ENCODE assay signal across 12 mouse cellular contexts in the genomic region with DNA sequence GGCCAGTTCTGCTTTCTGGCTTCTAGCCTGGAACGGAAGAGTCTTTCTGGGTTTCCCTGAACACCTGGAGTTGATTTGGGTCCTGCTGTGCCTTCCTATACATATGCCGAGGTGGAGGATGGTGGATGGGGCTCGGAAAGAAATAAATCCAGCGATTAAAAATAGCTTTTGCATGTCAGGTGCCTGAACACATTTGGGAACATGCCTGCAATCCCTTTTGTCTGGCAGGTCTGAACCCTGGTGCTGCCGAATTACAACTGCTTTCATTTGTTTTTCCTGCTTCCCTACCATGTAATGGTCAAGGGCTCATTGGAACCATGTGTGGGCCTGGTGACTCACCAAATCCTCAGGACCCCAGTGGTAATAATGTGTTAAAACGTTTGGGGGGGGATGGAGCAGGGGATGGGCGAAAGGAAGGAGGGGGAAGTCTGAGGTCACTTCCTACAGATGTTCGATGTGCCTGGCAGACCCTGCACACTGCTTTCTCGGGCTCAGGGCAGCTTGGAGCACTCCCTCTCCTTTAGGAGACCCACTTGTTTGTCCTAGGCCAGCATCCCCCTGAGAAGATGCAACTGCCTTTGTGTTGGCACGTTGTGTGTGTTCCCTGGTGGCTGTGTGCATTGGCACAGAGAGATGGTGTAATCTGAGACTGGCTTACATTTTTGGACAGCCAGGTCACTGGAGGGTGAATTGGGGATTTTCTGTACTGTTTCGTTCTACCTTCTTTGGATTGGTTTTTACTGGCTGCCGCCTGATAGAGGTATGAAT.
DNase-seq lines count a peak whose midpoint lies in the region; ATAC-seq and TF ChIP-seq lines count a peak whose summit lies in the region.
"Had no signal": no experiment of that assay in that cellular context is flagged by ENCODE, and none has a peak within 500 bp of the region (broad histone marks: within the 10 kb centered on the region; RNA-seq: fewer than 3 reads in every experiment).

No protein-coding gene starts in this region.

- no peak for TF ChIP-seq EP300 in heart, adult 2 months (IDR thresholded peaks at IDR 0.05; ENCODE audit: insufficient read depth, low read depth, low read length)
- no peak for TF ChIP-seq EP300 in lung, postnatal 0 days (IDR thresholded peaks at IDR 0.05)

- intact Hi-C loops in heart, adult 2 months (cut with DNase I) = no loop called here
- intact Hi-C loops in heart, postnatal 36 days (cut with DNase I) = no loop called here

- peaks cover 50% of the 10 kb centered on the region for H3K4me1 ChIP-seq in heart, adult 2 months (ENCODE audit: control insufficient read depth, insufficient read depth, low read length)
- peaks cover 8% of the 10 kb centered on the region; the same call in 1 of the 2 replicates for H3K4me1 ChIP-seq in lung, postnatal 0 days (ENCODE audit: insufficient read depth, low read depth, low read length)
- peaks cover 57% of the 10 kb centered on the region for H3K4me1 ChIP-seq in lung, adult 2 months (ENCODE audit: control insufficient read depth, insufficient read depth, low read length)
- H3K4me1 ChIP-seq in embryonic facial prominence, embryonic 14.5 days (ENCODE audit: control insufficient read depth, insufficient read depth, low read length) = peaks cover 50% of the 10 kb centered on the region

- no peaks in the 10 kb centered on the region for H3K27me3 ChIP-seq in heart, adult 2 months (ENCODE audit: control insufficient read depth, insufficient read depth, low read length)
- no peaks in the 10 kb centered on the region for H3K27me3 ChIP-seq in lung, postnatal 0 days (replicated peaks; ENCODE audit: insufficient read depth, low read length)
- no peaks in the 10 kb centered on the region for H3K27me3 ChIP-seq in embryonic facial prominence, embryonic 14.5 days (replicated peaks; ENCODE audit: control insufficient read depth, insufficient read depth, low read length)

- peaks cover 64% of the 10 kb centered on the region for H3K36me3 ChIP-seq in heart, adult 2 months (ENCODE audit: control insufficient read depth, insufficient read depth, low read length)
- H3K36me3 ChIP-seq in lung, postnatal 0 days (ENCODE audit: insufficient read depth, low read length) = no peaks in the 10 kb centered on the region; the same call in 1 of the 2 replicates
- no peaks in the 10 kb centered on the region for H3K36me3 ChIP-seq in embryonic facial prominence, embryonic 14.5 days (ENCODE audit: control insufficient read depth, insufficient read depth, low read length)

- H3K9ac ChIP-seq in heart, adult 2 months (ENCODE audit: low read depth, low read length) = no peak overlapping the region
- H3K9ac ChIP-seq in lung, postnatal 0 days (replicated peaks; ENCODE audit: low read depth) = no peak overlapping the region
- no peak overlapping the region for H3K9ac ChIP-seq in embryonic facial prominence, embryonic 14.5 days (ENCODE audit: low read depth, low read length)
- H3K9ac ChIP-seq: liver, embryonic 14.5 days had no signal

- 15% methylated on average over 12 of the region's 12 CpGs for WGBS in heart, adult 2 months
- 35% methylated on average over 12 of the region's 12 CpGs for WGBS in lung, postnatal 0 days
- WGBS in lung, adult 2 months = 24% methylated on average over 12 of the region's 12 CpGs
- 14% methylated on average over 12 of the region's 12 CpGs for WGBS in embryonic facial prominence, embryonic 14.5 days

- peak; percentile 36 for ATAC-seq in lung, postnatal 0 days
- peak; percentile 62 for ATAC-seq in embryonic facial prominence, embryonic 14.5 days (ENCODE audit: low read depth)
- ATAC-seq: CD4-positive, CD25-positive, alpha-beta regulatory T cell, adult 4 months; intestine, postnatal 0 days had no signal

- no peaks in the 10 kb centered on the region for H3K9me3 ChIP-seq in lung, postnatal 0 days (ENCODE audit: low read length)
- no peaks in the 10 kb centered on the region for H3K9me3 ChIP-seq in embryonic facial prominence, embryonic 14.5 days (ENCODE audit: control insufficient read depth, low read length)

- DNase-seq in heart, adult 2 months = peak in 1 of 2 experiments; percentile 44
- no peak for DNase-seq in heart, postnatal 36 days
- DNase-seq in lung, postnatal 0 days (ENCODE audit: low spot score) = peak; percentile 23
- no peak for DNase-seq in lung, adult 2 months
- peak; percentile 83 for DNase-seq in embryonic facial prominence, embryonic 14.5 days (ENCODE audit: low spot score)
- peak; percentile 84 for DNase-seq in mesoderm, embryonic 11.5 days (ENCODE audit: low read depth, low spot score)
- DNase-seq in adrenal gland, adult 8-10 months = no peak
- no peak for DNase-seq in spleen, postnatal 14 days (ENCODE audit: low spot score in 2 of 2)
- DNase-seq: adrenal gland, postnatal 36 days had no signal

- H3K4me2 ChIP-seq in lung, postnatal 0 days (replicated peaks; ENCODE audit: low read depth, low read length) = no peak overlapping the region
- peak overlapping the region; percentile 21; the same call in 1 of the 2 replicates for H3K4me2 ChIP-seq in embryonic facial prominence, embryonic 14.5 days (ENCODE audit: low read depth, low read length)

- no peak for TF ChIP-seq CTCF in heart, adult 2 months (IDR thresholded peaks at IDR 0.05)
- no peak for TF ChIP-seq CTCF in lung, postnatal 0 days (IDR thresholded peaks at IDR 0.05)
- TF ChIP-seq CTCF in lung, adult 2 months (IDR thresholded peaks at IDR 0.05; ENCODE audit: insufficient read depth, low read length) = no peak

- no peak for TF ChIP-seq POLR2A in heart, adult 2 months (IDR thresholded peaks at IDR 0.05; ENCODE audit: insufficient read depth, low read depth, low read length)
- TF ChIP-seq POLR2A in lung, adult 2 months (IDR thresholded peaks at IDR 0.05; ENCODE audit: borderline replicate concordance, extremely low read depth, low read depth, low read length) = no peak

- H3K27ac ChIP-seq in heart, adult 2 months = peak overlapping the region; percentile 80
- 0 out of 2 replicates have a peak overlapping the region, but pooled peaks have one; percentile 12 for H3K27ac ChIP-seq in lung, postnatal 0 days (ENCODE audit: low read length)
- peak overlapping the region; percentile 64 for H3K27ac ChIP-seq in embryonic facial prominence, embryonic 14.5 days (replicated peaks; ENCODE audit: low read depth, low read length)
- H3K27ac ChIP-seq: liver, embryonic 14.5 days had no signal

- H3K79me2 ChIP-seq in heart, adult 2 months (replicated peaks; ENCODE audit: control insufficient read depth, insufficient read depth, low read length) = peaks cover 3% of the 10 kb centered on the region

- peak overlapping the region; percentile 15 for H3K4me3 ChIP-seq in heart, adult 2 months
- H3K4me3 ChIP-seq in lung, postnatal 0 days (ENCODE audit: low read depth, low read length) = no peak overlapping the region
- H3K4me3 ChIP-seq in lung, adult 2 months (replicated peaks; ENCODE audit: extremely low read depth, low read depth, low read length) = no peak overlapping the region
- no peak overlapping the region for H3K4me3 ChIP-seq in embryonic facial prominence, embryonic 14.5 days (ENCODE audit: low read depth, low read length)

Comparison
In these comparisons a context has a peak if more than half of its experiments do, and no peak if none do; other contexts are left out.
1. DNase-seq: peak in lung, postnatal 0 days (single experiment), embryonic facial prominence, embryonic 14.5 days (single experiment) and mesoderm, embryonic 11.5 days (single experiment); none in heart, postnatal 36 days (0 of 2), lung, adult 2 months (single experiment), adrenal gland, adult 8-10 months (single experiment) and spleen, postnatal 14 days (0 of 2).
2. H3K27ac ChIP-seq: peak in every context shown above with its lines; median percentile 80 in heart, adult 2 months; 64 in embryonic facial prominence, embryonic 14.5 days; 12 in lung, postnatal 0 days.